12 mouse cellular contexts compared by ENCODE assay signal in the genomic region with DNA sequence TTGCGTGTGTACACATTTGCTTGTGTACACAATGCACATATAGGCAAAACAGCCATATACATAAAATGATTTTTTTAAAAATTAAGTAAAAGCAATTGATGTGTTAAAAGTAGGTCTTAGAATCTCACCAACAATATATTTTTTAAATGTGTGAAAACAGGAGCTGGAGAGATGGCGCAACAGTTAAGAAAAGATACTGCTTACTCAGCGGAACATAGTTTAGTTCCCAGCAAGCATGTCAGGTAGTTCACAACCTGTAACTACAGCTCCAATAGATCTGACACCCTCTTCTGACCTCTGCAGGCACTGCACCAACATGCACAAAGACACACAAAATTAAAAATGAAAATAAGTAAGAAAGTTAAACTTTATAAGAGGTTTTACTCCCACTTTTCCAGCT.
"Had no signal": no experiment of that assay in that cellular context is flagged by ENCODE, and none has a peak within 500 bp of the region (broad histone marks: within the 10 kb centered on the region; RNA-seq: fewer than 3 reads in every experiment).

No protein-coding gene starts in this region.

- H3K9me3 ChIP-seq: lung, embryonic 15.5 days had no signal

- H3K27me3 ChIP-seq: lung, embryonic 15.5 days had no signal

- H3K4me1 ChIP-seq: lung, embryonic 15.5 days had no signal

- H3K27ac ChIP-seq: kidney, postnatal 0 days; liver, embryonic 14.5 days; lung, embryonic 15.5 days had no signal

- H3K4me2 ChIP-seq: lung, embryonic 15.5 days; midbrain, embryonic 11.5 days had no signal

- ATAC-seq: liver, postnatal 0 days had no signal

- H3K36me3 ChIP-seq: lung, embryonic 15.5 days had no signal

- H3K4me3 ChIP-seq: lung, embryonic 15.5 days had no signal

- H3K9ac ChIP-seq: liver, embryonic 14.5 days; liver, postnatal 0 days; lung, embryonic 15.5 days had no signal

- DNase-seq: kidney, adult 2 months; kidney, postnatal 25 days; liver, postnatal 0 days; lung, postnatal 14 days; lung, postnatal 4 days; midbrain, embryonic 14.5 days; thymus, adult 18-20 months; thymus, postnatal 36 days had no signal
